Mouse (Mus musculus) left cerebral cortex, adult 18-20 months (tissue): ENCODE results near the gene Pphln1. TPM values are rescaled to one million over a fixed set of nuclear protein-coding genes. Genes with fewer than 3 reads are reported as not detected.

Experiments used
- DNase-seq, 2 experiments: peaks; one replicate each; pipeline ENCODE4 v3.0.0; 2021 to 2022; ENCODE audit warnings: low spot score in 2 of 2, mixed read lengths in 1 of 2
- total RNA-seq, 2 experiments: library from RNA; stranded (reverse); gene quantifications; 2 replicates each; pipeline ENCODE4 v1.2.3; 2021

Pphln1 gene
- total RNA-seq, 2 experiments from 2014 or later: 43.9 to 47.7 TPM

DNA sequence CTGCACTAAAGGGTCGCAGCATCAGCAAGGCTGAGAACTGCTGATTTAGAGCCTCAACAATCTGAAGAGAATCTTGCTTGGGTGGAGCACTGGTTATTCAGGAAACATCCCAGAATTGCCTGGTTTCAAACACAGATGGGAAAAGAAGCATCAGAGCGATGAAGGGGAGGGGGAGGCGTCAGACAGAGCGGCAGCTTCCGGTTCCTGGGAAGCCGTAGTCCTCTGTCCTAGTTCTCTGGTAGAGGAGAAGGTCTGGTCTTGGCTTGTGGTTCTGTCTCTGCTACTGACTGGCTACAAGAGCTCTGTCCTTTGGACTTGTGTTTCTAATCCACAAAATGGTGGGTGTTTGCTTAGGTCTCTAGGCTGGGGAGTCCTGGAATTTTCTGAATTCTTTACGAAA lies 139.6 kb downstream of the Pphln1 start:
- no peak for DNase-seq

DNA sequence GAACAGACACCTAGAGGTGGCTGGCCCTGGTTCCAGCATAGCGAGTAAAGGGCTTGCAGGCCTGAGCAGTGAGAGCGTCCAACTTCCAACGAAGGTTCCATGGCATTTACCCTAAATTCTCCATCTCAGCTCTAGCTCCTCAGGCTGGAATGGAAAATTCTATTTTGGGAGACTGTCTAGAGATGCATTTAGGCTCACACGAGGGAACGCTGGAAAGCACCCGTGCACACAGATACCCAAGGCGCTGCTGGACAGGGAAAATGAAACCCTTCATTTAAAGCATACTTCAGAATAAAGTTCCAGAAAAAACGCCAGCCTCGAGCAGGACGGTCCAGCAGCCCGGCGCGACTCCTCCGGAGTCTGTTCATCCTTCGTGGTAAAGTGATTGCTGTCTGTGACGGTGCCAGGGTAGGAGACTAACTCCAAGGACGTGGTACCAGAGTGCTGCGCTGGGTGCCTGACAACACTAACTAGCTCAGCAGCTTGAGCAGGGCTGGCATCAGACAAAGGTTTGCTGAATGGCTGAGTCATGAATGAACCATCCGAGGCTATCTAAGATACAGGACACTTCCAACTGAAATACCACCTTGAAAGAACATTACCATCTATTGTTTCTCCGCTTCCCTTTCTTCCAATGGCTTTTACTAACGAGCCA lies 140.5 kb downstream of the Pphln1 start:
- peak in 1 of 2 experiments; percentile 44 for DNase-seq

GRCm38 (mm10) chr15:93539415-93539814 lies 141.3 kb downstream of the Pphln1 start:
- no peak for DNase-seq

Other genes with a start within 250 kb of the Pphln1 start
- 10 to 100 TPM; 11.7 to 13.4 TPM for gene Gxylt1, start 123.2 kb upstream of the Pphln1 start, total RNA-seq
- gene Yaf2, start 61.4 kb upstream of the Pphln1 start, total RNA-seq: 100 to 1,000 TPM; 104 to 105 TPM
- gene Zcrb1, start within 50 bp of the Pphln1 start, total RNA-seq: 10 to 100 TPM; 73.4 to 74.4 TPM
- 10 to 100 TPM; 87.4 to 93.8 TPM for gene Prickle1, start 197.5 kb downstream of the Pphln1 start, total RNA-seq